Mouse (Mus musculus) heart, postnatal 4 days (tissue): ENCODE results near the gene Hfe2. TPM values are rescaled to one million over a fixed set of nuclear protein-coding genes. Genes with fewer than 3 reads are reported as not detected.
"Not testable (repeated sequence)": the region's sequence is repeated elsewhere in the genome, so short reads cannot be mapped to it uniquely, and the experiment has no call there.

Experiments
- DNase-seq: peaks from one replicate; pipeline ENCODE4 v3.0.0; 2021
- total RNA-seq, 2 experiments: library from RNA; stranded (reverse); gene quantifications; 2 replicates each; pipeline ENCODE4 v1.2.3; 2021

The Hfe2 gene
- total RNA-seq, result 10 to 100 TPM; 95.6 to 97.0 TPM

GRCm38 (mm10) chr3:96524914-96525313 lies at the start of gene Hfe2:
Hfe2 (plus strand) TSS chr3:96525172.
- DNase-seq, result peak; percentile 21

DNA sequence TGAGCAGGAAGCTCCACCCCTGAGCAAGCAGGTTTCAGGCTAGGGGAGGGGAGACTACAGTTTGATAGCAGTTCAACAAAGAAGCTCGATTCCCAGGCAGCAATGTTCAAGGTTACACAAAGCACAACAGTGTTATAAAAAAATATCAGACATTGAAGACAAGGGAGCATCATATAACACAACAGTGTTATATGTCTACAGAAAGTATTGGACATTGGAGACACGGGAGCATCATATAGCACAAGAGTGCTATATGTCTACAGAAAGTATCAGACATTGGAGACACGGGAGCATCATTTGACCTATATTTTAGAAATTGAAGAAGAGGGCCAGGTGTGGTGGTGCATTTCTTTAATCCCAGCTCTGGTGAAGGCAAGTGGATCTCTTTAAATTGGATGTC lies 47.9 kb upstream of the Hfe2 start:
- DNase-seq, result no peak

- no peak for DNase-seq
These were observed 47.4 kb upstream of the Hfe2 start for GRCm38 (mm10) chr3:96477558-96477957.

GRCm38 (mm10) chr3:96479249-96479648 lies 45.7 kb upstream of the Hfe2 start:
- DNase-seq, result no peak

- no peak for DNase-seq
These were observed 44.2 kb upstream of the Hfe2 start for GRCm38 (mm10) chr3:96480684-96481270.

GRCm38 (mm10) chr3:96481856-96482255 lies 43.1 kb upstream of the Hfe2 start:
- DNase-seq, result no peak

- no peak for DNase-seq
These were observed 42.5 kb upstream of the Hfe2 start for GRCm38 (mm10) chr3:96482451-96482850.

DNA sequence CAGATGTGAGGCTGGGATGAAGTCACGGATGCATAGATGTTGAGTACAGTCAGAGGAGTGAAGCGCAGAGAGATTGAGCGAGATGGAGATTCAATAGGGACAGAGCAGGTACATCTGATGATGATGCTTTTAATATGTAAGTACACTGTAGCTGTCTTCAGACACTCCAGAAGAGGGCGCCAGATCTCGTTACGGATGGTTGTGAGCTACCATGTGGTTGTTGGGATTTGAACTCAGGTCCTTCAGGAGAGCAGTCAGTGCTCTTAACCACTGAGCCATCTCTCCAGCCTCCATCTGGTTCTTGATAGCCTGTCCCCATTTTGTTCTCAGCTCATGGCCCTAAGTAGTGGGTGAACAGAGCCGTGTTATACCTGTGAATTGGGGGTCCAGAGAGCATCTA lies 41.9 kb upstream of the Hfe2 start:
- DNase-seq, result not testable (repeated sequence)

- no peak for DNase-seq
These were observed 41.0 kb upstream of the Hfe2 start for GRCm38 (mm10) chr3:96483946-96484345.

DNA sequence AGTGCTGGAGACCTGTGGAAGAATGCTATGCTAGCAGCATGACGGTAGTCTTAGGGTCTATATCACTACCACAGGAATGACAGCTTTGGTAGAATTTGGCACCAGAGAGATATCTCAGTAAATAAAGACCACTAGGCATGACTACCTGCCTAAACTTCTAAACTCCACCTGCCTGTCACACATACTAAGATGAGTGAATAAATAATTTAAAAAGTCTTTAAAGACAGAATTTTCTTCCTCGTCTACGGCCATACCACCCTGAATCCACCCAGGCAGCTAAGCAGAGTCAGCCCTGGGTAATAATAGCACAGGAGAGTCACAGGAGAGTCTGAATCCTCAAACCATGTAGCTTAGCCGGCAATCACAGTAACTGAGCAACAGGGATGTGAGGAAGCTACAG lies 40.1 kb upstream of the Hfe2 start:
- no peak for DNase-seq

DNA sequence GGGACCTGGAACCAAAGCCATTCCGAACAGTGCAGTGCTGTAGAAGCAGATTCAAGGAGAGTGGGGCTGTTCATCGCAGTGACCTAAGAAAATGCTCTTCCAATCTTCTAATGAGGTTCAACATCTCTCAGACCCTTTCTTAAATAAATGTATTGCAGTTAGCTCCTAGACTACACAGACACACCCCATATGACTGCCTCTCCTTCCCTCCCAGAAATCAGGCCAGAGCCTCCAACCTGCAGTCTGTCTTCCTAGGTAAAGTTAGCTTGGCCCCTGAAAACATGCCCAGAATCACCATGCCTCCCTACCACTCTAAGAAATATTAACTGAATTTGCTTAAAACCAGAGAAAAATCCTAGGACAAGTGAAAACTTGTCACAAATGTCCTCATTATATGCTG lies 39.6 kb upstream of the Hfe2 start:
- no peak for DNase-seq

GRCm38 (mm10) chr3:96486064-96486827 lies 38.7 kb upstream of the Hfe2 start:
- not testable (repeated sequence) for DNase-seq

- DNase-seq, result not testable (repeated sequence)
These were observed 38.0 kb upstream of the Hfe2 start for GRCm38 (mm10) chr3:96486828-96487559.

- peak; percentile 54 for DNase-seq
These were observed 37.2 kb upstream of the Hfe2 start for GRCm38 (mm10) chr3:96487596-96488289.

- DNase-seq, result not testable (repeated sequence)
These were observed 36.6 kb upstream of the Hfe2 start for GRCm38 (mm10) chr3:96488290-96488906.

DNA sequence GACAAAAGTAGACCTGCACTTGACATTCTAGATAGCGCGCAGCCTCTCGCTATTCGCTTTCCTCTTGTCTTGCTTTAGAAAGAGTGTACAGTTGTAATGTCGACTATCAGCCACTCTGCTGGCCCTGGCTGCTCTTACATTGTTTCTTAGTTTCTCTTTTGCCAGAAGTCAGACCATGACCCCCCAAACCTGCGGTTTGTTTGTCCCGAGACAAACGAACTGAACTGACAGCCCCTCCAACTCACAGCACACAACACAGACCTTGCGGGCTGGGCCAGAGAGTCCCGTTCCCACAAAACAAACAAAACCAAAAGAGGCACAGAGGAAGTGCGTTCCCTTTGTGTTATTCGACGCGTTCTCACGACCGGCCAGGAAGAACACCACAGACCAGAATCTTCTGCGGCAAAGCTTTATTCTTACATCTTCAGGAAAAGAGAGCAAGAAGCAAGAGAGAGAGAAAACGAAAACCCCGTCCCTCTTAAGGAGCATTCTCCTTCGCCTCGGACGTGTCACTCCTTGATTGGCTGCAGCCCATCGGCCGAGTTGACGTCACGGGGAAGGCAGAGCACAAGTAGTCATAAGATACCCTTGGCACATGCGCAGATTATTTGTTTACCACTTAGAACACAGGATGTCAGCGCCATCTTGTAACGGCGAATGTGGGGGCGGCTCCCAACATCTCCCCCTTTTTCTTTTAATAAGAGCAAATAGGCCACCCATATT lies 35.9 kb upstream of the Hfe2 start:
- DNase-seq, result not testable (repeated sequence)

DNA sequence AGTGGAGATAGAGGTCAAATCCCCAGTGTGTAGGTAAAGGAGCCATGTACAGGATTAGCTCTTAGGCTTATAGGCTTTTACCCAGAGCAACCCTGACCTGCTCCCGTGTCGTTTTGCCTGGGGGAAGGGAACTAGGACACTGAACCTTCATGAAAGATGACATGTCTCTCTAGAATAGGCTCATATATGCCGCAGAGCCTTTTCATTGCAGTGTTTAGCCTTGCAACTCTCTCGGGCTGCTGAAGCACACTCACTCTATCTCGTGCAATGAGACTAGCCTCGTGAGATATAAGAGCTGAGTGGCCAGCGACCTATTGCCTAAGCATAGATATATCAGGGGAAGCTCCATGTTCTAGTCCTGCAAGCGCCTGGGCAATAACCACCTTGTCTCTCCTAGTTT lies 35.3 kb upstream of the Hfe2 start:
- DNase-seq, result not testable (repeated sequence)

- DNase-seq, result not testable (repeated sequence)
These were observed 30.5 kb upstream of the Hfe2 start for GRCm38 (mm10) chr3:96494456-96494855.

GRCm38 (mm10) chr3:96494912-96495311 lies 30.1 kb upstream of the Hfe2 start:
- peak; percentile 1 for DNase-seq

- peak; percentile 3 for DNase-seq
These were observed 29.3 kb upstream of the Hfe2 start for GRCm38 (mm10) chr3:96495490-96496210.

DNA sequence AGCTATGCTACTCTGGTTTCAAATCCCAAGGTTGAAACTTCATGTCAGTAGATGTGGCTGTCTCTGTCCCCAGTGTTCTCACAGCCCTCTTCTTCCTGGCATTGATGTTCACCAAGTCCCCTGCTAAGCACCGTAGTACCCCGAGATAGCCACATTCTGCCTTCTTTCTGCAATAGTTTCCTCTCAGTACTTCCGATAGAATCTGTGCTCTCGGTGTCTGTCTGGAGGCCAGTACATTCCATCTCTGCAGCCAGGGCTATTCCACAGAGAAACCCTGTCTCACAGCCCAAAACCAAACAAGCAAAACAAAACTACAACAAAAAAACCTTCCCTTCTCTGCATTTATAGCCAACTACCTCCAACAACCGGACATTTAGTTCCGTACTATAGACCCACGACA lies 28.8 kb upstream of the Hfe2 start:
- DNase-seq, result peak; percentile 4
